Mouse (Mus musculus): ENCODE results near the gene Kcnd2. TPM values are rescaled to one million over a fixed set of nuclear protein-coding genes. Genes with fewer than 3 reads are reported as not detected.

The Kcnd2 gene
- polyA plus RNA-seq, 1 experiment from 2014 or later: 0.37 TPM

DNA sequence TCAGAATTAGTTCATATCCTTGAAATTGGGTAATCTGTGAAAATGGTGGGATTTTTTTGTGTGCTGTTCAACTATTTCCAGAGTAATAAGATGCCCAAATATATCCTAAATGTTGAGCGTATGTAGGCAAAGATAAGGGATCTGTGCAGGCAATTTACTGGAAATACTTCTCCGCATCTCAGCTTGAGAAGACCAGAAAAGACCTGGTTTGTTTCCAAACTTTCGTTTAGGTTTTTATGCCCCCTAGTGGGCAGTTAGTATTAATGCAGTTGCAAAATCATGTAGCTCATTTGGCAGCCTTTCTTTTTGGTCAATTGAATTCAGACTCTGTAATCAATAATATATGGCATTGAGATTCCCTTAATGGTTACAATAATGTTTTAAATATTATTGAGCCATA lies 493.9 kb downstream of the Kcnd2 start:
- no peak overlapping the region for H3K4me3 ChIP-seq (ENCODE audit: low read length)
- H3K4me1 ChIP-seq (ENCODE audit: control insufficient read depth, insufficient read depth, low read length): no peaks in the 10 kb centered on the region
- no peak overlapping the region for H3K27ac ChIP-seq (ENCODE audit: low read length)
- no peak overlapping the region for H3K9ac ChIP-seq (ENCODE audit: low read depth, low read length)
- no peak for ATAC-seq
- no peaks in the 10 kb centered on the region for H3K27me3 ChIP-seq (replicated peaks; ENCODE audit: control insufficient read depth, insufficient read depth, low read length)
- H3K4me2 ChIP-seq (ENCODE audit: low read depth, low read length): no peak overlapping the region
- 13% methylated on average over 3 of the region's 3 CpGs for WGBS
- H3K9me3 ChIP-seq (ENCODE audit: control insufficient read depth, low read length): no peaks in the 10 kb centered on the region
- H3K36me3 ChIP-seq (ENCODE audit: control insufficient read depth, insufficient read depth, low read length): no peaks in the 10 kb centered on the region

DNA sequence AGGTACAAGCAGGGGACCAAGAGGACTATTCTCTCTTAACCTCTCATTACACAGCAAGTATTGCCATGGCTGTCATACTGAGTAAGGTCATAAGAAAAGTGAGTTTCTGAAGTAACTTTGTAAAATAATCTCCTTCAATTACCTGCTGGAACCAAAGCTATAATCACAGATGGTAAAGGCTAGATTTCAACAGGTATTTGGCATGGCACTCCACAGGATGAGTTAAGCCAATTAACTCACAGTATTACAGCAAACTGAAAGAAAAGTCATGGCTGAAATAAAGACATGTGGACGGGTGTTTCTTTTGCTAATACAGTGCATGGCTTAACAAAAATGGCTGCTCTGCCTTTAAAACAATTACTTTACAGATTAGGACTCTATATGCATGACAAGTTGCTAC lies 503.8 kb downstream of the Kcnd2 start:
- no peak overlapping the region for H3K9ac ChIP-seq (ENCODE audit: low read depth, low read length)
- no peaks in the 10 kb centered on the region for H3K36me3 ChIP-seq (ENCODE audit: control insufficient read depth, insufficient read depth, low read length)
- no peak overlapping the region for H3K27ac ChIP-seq (ENCODE audit: low read length)
- no peaks in the 10 kb centered on the region for H3K27me3 ChIP-seq (replicated peaks; ENCODE audit: control insufficient read depth, insufficient read depth, low read length)
- no peak overlapping the region for H3K4me3 ChIP-seq (ENCODE audit: low read length)
- no peaks in the 10 kb centered on the region for H3K4me1 ChIP-seq (ENCODE audit: control insufficient read depth, insufficient read depth, low read length)
- no peak overlapping the region for H3K4me2 ChIP-seq (ENCODE audit: low read depth, low read length)
- H3K9me3 ChIP-seq (ENCODE audit: control insufficient read depth, low read length): no peaks in the 10 kb centered on the region
- ATAC-seq: no peak
- WGBS: 85% methylated on average over 1 of the region's 1 CpGs

DNA sequence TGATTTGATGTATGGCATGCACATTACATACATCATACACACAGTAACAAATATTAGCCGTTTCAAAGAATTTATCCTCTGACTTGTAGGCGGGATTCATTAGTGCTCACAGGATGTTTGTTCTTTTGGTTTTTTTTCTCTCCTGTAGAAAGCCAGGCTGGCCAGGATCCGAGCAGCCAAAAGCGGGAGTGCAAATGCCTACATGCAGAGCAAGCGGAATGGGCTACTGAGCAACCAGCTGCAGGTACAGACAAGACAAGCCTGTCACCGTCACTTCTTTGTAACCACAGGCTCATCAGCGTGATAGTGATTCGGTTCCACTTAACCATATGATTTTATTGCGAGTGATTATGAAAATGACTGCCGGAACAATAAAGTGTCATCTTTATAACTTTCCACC lies 506.9 kb downstream of the Kcnd2 start:
- WGBS: 78% methylated on average over 10 of the region's 10 CpGs
- Histone ChIP-seq H3K27me3 (replicated peaks; ENCODE audit: control insufficient read depth, insufficient read depth, low read length) (no peaks in the 10 kb centered on the region), H3K4me1 (ENCODE audit: control insufficient read depth, insufficient read depth, low read length) (no peaks in the 10 kb centered on the region), H3K9me3 (ENCODE audit: control insufficient read depth, low read length) (no peaks in the 10 kb centered on the region), H3K4me3 (ENCODE audit: low read length) (no peak overlapping the region), H3K27ac (ENCODE audit: low read length) (no peak overlapping the region), H3K4me2 (ENCODE audit: low read depth, low read length) (no peak overlapping the region), H3K36me3 (ENCODE audit: control insufficient read depth, insufficient read depth, low read length) (no peaks in the 10 kb centered on the region), H3K9ac (ENCODE audit: low read depth, low read length) (no peak overlapping the region)
- no peak for ATAC-seq

DNA sequence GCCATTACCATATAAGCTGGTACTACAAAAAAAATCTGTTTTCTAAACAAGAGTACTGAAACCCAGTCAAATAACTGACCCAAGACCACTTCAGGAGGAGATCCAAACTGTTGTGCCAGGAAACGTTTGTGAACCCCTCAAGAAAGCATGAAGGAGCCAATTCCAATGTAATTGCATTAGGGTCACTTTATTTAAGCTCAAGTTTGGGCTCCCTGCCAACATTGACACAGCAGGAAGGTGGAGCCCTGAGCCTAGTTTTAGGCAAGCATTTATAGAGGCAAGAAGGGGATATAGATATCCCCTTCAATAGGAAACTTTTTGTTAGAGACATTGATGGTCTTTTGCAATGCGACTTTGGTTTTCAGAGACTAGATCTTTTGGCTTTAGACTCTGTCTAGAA lies 525.3 kb downstream of the Kcnd2 start:
- Histone ChIP-seq H3K4me2 (ENCODE audit: low read depth, low read length) (no peak overlapping the region), H3K27ac (ENCODE audit: low read length) (no peak overlapping the region), H3K4me3 (ENCODE audit: low read length) (no peak overlapping the region), H3K27me3 (replicated peaks; ENCODE audit: control insufficient read depth, insufficient read depth, low read length) (no peaks in the 10 kb centered on the region), H3K9ac (ENCODE audit: low read depth, low read length) (no peak overlapping the region), H3K4me1 (ENCODE audit: control insufficient read depth, insufficient read depth, low read length) (no peaks in the 10 kb centered on the region), H3K36me3 (ENCODE audit: control insufficient read depth, insufficient read depth, low read length) (no peaks in the 10 kb centered on the region), H3K9me3 (ENCODE audit: control insufficient read depth, low read length) (no peaks in the 10 kb centered on the region)
- WGBS: 58% methylated on average over 2 of the region's 2 CpGs
- ATAC-seq: no peak

DNA sequence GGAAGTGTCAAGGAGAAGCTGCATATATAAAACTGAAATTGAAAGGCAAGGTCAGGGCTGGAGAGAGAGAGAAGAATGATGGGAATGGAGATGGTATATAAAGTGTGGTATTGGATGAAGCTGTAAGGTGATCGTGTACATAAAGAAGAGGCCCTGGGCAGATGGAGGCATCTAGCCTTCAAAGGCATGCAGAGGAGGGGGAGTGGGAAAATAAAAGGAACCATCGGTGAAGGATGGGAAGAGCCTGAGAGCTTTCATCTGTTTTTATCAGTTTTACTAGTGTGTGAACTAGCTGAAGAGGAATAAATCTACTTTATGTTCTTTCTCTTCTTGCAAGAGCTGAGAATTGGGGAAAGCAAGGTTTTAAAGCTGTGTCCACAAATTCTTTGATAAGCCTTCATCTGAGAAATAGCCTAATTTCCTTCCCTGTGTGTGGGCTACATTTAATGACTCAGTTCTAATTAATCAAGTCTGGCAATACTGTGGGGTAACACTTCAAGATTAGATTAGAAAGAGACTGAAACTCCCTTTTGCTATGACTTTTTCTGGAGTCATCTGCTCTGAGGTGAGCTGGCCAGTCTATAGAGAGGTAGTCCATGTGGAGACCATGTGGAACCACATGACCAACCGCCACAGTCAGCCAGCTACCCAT lies 529.4 kb downstream of the Kcnd2 start:
- no peaks in the 10 kb centered on the region for H3K36me3 ChIP-seq (ENCODE audit: control insufficient read depth, insufficient read depth, low read length)
- H3K4me3 ChIP-seq (ENCODE audit: low read length): no peak overlapping the region
- H3K4me2 ChIP-seq (ENCODE audit: low read depth, low read length): no peak overlapping the region
- 73% methylated on average over 3 of the region's 3 CpGs for WGBS
- H3K4me1 ChIP-seq (ENCODE audit: control insufficient read depth, insufficient read depth, low read length): no peaks in the 10 kb centered on the region
- H3K9ac ChIP-seq (ENCODE audit: low read depth, low read length): no peak overlapping the region
- no peaks in the 10 kb centered on the region for H3K9me3 ChIP-seq (ENCODE audit: control insufficient read depth, low read length)
- H3K27ac ChIP-seq (ENCODE audit: low read length): no peak overlapping the region
- no peaks in the 10 kb centered on the region for H3K27me3 ChIP-seq (replicated peaks; ENCODE audit: control insufficient read depth, insufficient read depth, low read length)
- no peak for ATAC-seq

DNA sequence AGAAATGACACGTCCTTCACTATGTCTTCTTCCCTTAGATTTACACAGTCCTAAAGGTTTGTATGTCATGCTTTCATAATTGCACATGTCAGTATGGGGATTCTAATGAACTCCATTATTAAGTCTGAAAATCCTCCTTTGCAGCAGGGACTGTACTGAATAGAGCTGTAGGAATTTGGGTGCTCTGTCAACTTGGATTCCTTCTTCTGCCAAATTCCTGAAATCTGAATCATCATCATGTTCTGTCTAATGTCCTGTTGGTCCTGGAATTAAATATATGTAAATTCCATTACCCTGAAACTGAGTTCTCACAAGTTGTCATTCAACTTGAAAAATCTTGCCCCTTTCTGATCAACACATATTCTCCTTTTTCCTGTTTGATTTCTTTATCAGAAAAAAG lies 532.2 kb downstream of the Kcnd2 start:
- ATAC-seq: no peak
- Histone ChIP-seq H3K27ac (ENCODE audit: low read length) (no peak overlapping the region), H3K4me1 (ENCODE audit: control insufficient read depth, insufficient read depth, low read length) (no peaks in the 10 kb centered on the region), H3K9ac (ENCODE audit: low read depth, low read length) (no peak overlapping the region), H3K4me3 (ENCODE audit: low read length) (no peak overlapping the region), H3K36me3 (ENCODE audit: control insufficient read depth, insufficient read depth, low read length) (no peaks in the 10 kb centered on the region), H3K4me2 (ENCODE audit: low read depth, low read length) (no peak overlapping the region), H3K27me3 (replicated peaks; ENCODE audit: control insufficient read depth, insufficient read depth, low read length) (no peaks in the 10 kb centered on the region), H3K9me3 (ENCODE audit: control insufficient read depth, low read length) (no peaks in the 10 kb centered on the region)
- WGBS: 71% methylated on average over 1 of the region's 1 CpGs

DNA sequence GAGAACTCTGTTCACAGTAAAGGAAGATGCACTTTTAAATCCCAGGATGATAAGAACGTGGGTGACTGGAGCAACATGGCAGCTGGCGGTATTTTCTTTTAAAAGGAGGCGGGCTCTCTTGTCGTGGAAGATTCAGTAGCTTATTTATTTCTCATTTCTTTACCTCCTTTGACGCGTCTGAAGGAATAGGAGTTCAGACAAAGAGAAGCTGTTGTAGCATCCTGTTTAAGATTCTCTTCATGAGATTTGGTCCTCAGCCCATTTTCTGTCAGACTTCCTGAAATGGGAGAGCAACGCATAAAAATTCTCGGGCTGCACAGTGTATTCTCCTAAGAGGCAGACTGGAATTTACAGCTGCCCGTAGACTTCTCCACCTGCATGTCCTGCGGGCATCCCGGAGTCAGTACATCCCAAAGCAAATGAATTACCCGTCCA lies 552.5 kb downstream of the Kcnd2 start:
- Histone ChIP-seq H3K27ac (ENCODE audit: low read length) (no peak overlapping the region), H3K4me1 (ENCODE audit: control insufficient read depth, insufficient read depth, low read length) (no peaks in the 10 kb centered on the region), H3K9ac (ENCODE audit: low read depth, low read length) (no peak overlapping the region), H3K9me3 (ENCODE audit: control insufficient read depth, low read length) (no peaks in the 10 kb centered on the region), H3K4me2 (ENCODE audit: low read depth, low read length) (no peak overlapping the region), H3K36me3 (ENCODE audit: control insufficient read depth, insufficient read depth, low read length) (no peaks in the 10 kb centered on the region), H3K4me3 (ENCODE audit: low read length) (no peak overlapping the region), H3K27me3 (replicated peaks; ENCODE audit: control insufficient read depth, insufficient read depth, low read length) (no peaks in the 10 kb centered on the region)
- ATAC-seq: no peak
- 59% methylated on average over 12 of the region's 12 CpGs for WGBS

DNA sequence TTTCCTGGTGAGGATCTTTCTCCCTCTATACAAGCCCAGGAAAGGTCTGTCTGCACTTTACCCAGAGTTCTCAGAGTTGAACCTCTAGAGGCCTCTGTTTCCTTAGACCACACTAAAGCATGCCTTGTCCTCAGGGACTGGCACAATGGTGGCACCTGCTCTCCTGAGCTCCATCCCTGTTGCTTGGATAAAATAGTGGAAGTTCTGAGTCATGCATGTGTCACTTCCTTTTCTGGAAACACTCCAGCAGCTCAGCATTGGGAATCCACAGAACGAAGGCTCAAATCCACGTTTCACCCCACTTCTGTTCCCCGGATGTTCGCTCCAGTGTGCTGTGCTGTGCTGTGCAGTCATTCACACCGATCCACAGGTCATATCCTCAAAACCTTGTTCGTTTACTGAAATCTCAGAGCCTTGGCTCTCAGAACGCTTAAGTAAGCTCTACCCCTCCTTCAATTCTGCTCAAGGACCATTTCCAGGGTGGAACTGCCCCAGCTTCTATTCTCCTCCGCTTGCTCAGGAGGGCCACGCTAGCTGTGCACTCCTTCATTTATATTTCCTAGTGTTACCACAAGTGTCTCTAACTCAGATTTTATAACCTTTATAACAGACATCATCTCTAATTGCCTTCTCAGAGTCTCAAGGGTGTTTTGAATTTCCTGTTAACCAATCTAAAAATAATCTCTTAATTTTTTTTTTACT lies 553.6 kb downstream of the Kcnd2 start:
- no peaks in the 10 kb centered on the region for H3K9me3 ChIP-seq (ENCODE audit: control insufficient read depth, low read length)
- no peaks in the 10 kb centered on the region for H3K27me3 ChIP-seq (replicated peaks; ENCODE audit: control insufficient read depth, insufficient read depth, low read length)
- no peak overlapping the region for H3K4me2 ChIP-seq (ENCODE audit: low read depth, low read length)
- WGBS: 85% methylated on average over 9 of the region's 9 CpGs
- ATAC-seq: no peak
- H3K27ac ChIP-seq (ENCODE audit: low read length): no peak overlapping the region; the same call in 1 of the 2 replicates
- no peaks in the 10 kb centered on the region for H3K4me1 ChIP-seq (ENCODE audit: control insufficient read depth, insufficient read depth, low read length)
- H3K4me3 ChIP-seq (ENCODE audit: low read length): no peak overlapping the region
- no peaks in the 10 kb centered on the region for H3K36me3 ChIP-seq (ENCODE audit: control insufficient read depth, insufficient read depth, low read length)
- H3K9ac ChIP-seq (ENCODE audit: low read depth, low read length): no peak overlapping the region

DNA sequence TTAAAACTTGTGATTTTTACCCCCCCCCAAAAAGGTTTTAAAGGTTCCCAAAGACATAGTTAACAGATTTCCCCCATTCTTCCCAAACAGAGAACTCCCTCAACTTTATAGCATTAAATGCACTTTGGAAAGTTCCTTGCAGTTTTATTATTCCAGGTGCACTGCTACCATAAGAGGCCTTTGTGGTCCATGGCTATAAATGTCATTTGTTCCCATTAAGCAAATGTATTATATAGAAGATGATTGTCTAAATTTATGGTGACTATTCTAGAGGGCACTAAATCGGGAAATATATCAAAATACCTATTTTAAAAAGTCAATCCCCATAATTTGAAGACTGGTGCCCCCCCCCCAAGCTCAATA lies 554.1 kb downstream of the Kcnd2 start:
- no peak overlapping the region for H3K9ac ChIP-seq (ENCODE audit: low read depth, low read length)
- H3K27ac ChIP-seq (ENCODE audit: low read length): no peak overlapping the region
- H3K4me3 ChIP-seq (ENCODE audit: low read length): no peak overlapping the region
- ATAC-seq: no peak
- H3K9me3 ChIP-seq (ENCODE audit: control insufficient read depth, low read length): no peaks in the 10 kb centered on the region
- no peaks in the 10 kb centered on the region for H3K4me1 ChIP-seq (ENCODE audit: control insufficient read depth, insufficient read depth, low read length)
- WGBS: 69% methylated on average over 1 of the region's 1 CpGs
- H3K4me2 ChIP-seq (ENCODE audit: low read depth, low read length): no peak overlapping the region
- H3K36me3 ChIP-seq (ENCODE audit: control insufficient read depth, insufficient read depth, low read length): no peaks in the 10 kb centered on the region
- H3K27me3 ChIP-seq (replicated peaks; ENCODE audit: control insufficient read depth, insufficient read depth, low read length): no peaks in the 10 kb centered on the region
